Comparison of ENCODE assay signal across 14 mouse cellular contexts in genomic region chr13:58189473-58189872, GRCm38 (mm10). TPM values are rescaled to one million over a fixed set of nuclear protein-coding genes. Genes with fewer than 3 reads are reported as not detected.
DNase-seq lines count a peak whose midpoint lies in the region; ATAC-seq lines count a peak whose summit lies in the region.
"Had no signal": no experiment of that assay in that cellular context is flagged by ENCODE, and none has a peak within 500 bp of the region (broad histone marks: within the 10 kb centered on the region; RNA-seq: fewer than 3 reads in every experiment).

No protein-coding gene starts in this region.

- peak; percentile 36 for DNase-seq in left cerebral cortex, adult 11 months (ENCODE audit: low spot score)
- no peak for DNase-seq in left cerebral cortex, postnatal 4 days
- DNase-seq in NIH3T3 (ENCODE audit: low read depth): peak; percentile 5
- DNase-seq in right cerebral cortex, postnatal 14 days: peak; percentile 16
- DNase-seq in heart, adult 9 months (ENCODE audit: low spot score in 2 of 2): no peak
- no peak for DNase-seq in cerebellum, postnatal 36 days
- DNase-seq: adrenal gland, postnatal 36 days; cerebellum, adult 11 months; forebrain, postnatal 0 days; kidney, adult 2 months; lung, embryonic 14.5 days had no signal

- no peak overlapping the region for H3K27ac ChIP-seq in intestine, embryonic 15.5 days
- H3K27ac ChIP-seq in heart, embryonic 12.5 days (ENCODE audit: poor library complexity, severe bottlenecking): no peak overlapping the region

- no peaks in the 10 kb centered on the region for H3K9me3 ChIP-seq in intestine, embryonic 15.5 days
- H3K9me3 ChIP-seq in heart, embryonic 12.5 days (replicated peaks): no peaks in the 10 kb centered on the region

- ATAC-seq in intestine, embryonic 15.5 days: peak; percentile 59; the same call in 1 of the 2 replicates
- ATAC-seq in heart, embryonic 12.5 days (ENCODE audit: insufficient number of reproducible peaks, low FRiP score): no peak
- ATAC-seq: forebrain, postnatal 0 days had no signal

- no peaks in the 10 kb centered on the region for H3K27me3 ChIP-seq in intestine, embryonic 15.5 days (replicated peaks)
- no peaks in the 10 kb centered on the region for H3K27me3 ChIP-seq in heart, embryonic 12.5 days (replicated peaks)
- H3K27me3 ChIP-seq: megakaryocyte, embryonic 14.5 days had no signal

- WGBS in intestine, embryonic 15.5 days: 73% methylated on average over 5 of the region's 5 CpGs
- WGBS in heart, embryonic 12.5 days: 84% methylated on average over 5 of the region's 5 CpGs

- no peak overlapping the region for H3K9ac ChIP-seq in intestine, embryonic 15.5 days
- no peak overlapping the region for H3K9ac ChIP-seq in heart, embryonic 12.5 days
- H3K9ac ChIP-seq: forebrain, postnatal 0 days; lung, embryonic 14.5 days had no signal

- H3K36me3 ChIP-seq in intestine, embryonic 15.5 days: peaks cover 22% of the 10 kb centered on the region
- peaks cover 49% of the 10 kb centered on the region for H3K36me3 ChIP-seq in heart, embryonic 12.5 days

- H3K4me3 ChIP-seq in intestine, embryonic 15.5 days (replicated peaks): no peak overlapping the region
- H3K4me3 ChIP-seq in heart, embryonic 12.5 days: no peak overlapping the region
- H3K4me3 ChIP-seq: megakaryocyte, embryonic 14.5 days had no signal

- H3K4me2 ChIP-seq in intestine, embryonic 15.5 days (replicated peaks): no peak overlapping the region
- H3K4me2 ChIP-seq in heart, embryonic 12.5 days: no peak overlapping the region
- H3K4me2 ChIP-seq: lung, embryonic 14.5 days had no signal

- intact Hi-C loops in left cerebral cortex, postnatal 4 days (cut with DNase I): no loop called here

- no peaks in the 10 kb centered on the region for H3K4me1 ChIP-seq in intestine, embryonic 15.5 days (replicated peaks)
- 0 out of 2 replicates have a peak, but pooled peaks cover 3% of the 10 kb centered on the region for H3K4me1 ChIP-seq in heart, embryonic 12.5 days (replicated peaks)
- H3K4me1 ChIP-seq: megakaryocyte, embryonic 14.5 days had no signal

RNA-seq across cellular contexts. Expression of gene Ubqln1, which starts 26.0 kb away (rescaled TPM):
- 100 to 1,000 TPM; 129 to 133 TPM for total RNA-seq in left cerebral cortex, postnatal 4 days (2021)
- polyA plus RNA-seq in intestine, embryonic 15.5 days (2015; fragmentation: Nextera tagmentation; extraction: Ambion mirVana): 102 and 107 TPM in 2 replicates
- polyA plus RNA-seq in heart, embryonic 12.5 days (2016; fragmentation: Nextera tagmentation; extraction: Ambion mirVana): 104 and 108 TPM in 2 replicates

RNA-seq across cellular contexts. Expression of gene Idnk, which starts 32.0 kb away (rescaled TPM):
- 10 to 100 TPM; 23.1 to 25.5 TPM for total RNA-seq in left cerebral cortex, postnatal 4 days (2021)
- polyA plus RNA-seq in intestine, embryonic 15.5 days (2015; fragmentation: Nextera tagmentation; extraction: Ambion mirVana): 43.0 and 44.0 TPM in 2 replicates
- 25.4 and 28.9 TPM in 2 replicates for polyA plus RNA-seq in heart, embryonic 12.5 days (2016; fragmentation: Nextera tagmentation; extraction: Ambion mirVana)

Comparison
In these comparisons a context has a peak if more than half of its experiments do, and no peak if none do; other contexts are left out.
1. DNase-seq: peak in left cerebral cortex, adult 11 months (single experiment), NIH3T3 (single experiment) and right cerebral cortex, postnatal 14 days (single experiment); none in left cerebral cortex, postnatal 4 days (single experiment), heart, adult 9 months (0 of 2) and cerebellum, postnatal 36 days (0 of 2).